In the genomic region with DNA sequence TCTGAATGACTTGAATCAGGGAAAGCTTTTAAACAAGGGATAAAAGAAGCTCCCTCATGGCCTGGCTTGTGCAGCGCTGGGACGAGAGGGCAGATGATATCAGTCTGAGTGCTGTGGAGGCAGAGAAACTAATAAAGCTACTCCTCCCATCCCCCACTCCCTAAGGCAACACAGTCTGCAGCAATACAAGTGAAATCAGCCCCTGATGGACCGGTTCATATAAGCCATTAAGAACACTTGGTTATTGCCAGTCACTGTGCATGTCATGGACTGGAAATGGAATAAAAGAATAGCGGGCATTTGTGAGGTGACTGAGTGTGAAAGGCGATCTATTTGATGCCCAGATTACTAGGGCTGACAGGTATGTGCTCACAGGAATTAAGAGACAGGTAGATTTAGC, we compare ENCODE assay signal across 17 mouse cellular contexts. TPM values are rescaled to one million over a fixed set of nuclear protein-coding genes. Genes with fewer than 3 reads are reported as not detected.
DNase-seq lines count a peak whose midpoint lies in the region; ATAC-seq lines count a peak whose summit lies in the region.
"Had no signal": no experiment of that assay in that cellular context is flagged by ENCODE, and none has a peak within 500 bp of the region (broad histone marks: within the 10 kb centered on the region; RNA-seq: fewer than 3 reads in every experiment).

No protein-coding gene starts in this region.

- no peaks in the 10 kb centered on the region for H3K27me3 ChIP-seq in hindbrain, embryonic 12.5 days
- no peaks in the 10 kb centered on the region for H3K27me3 ChIP-seq in midbrain, embryonic 14.5 days (ENCODE audit: control insufficient read depth, insufficient read depth, low read length)
- H3K27me3 ChIP-seq: lung, embryonic 15.5 days had no signal

- 0 out of 2 replicates have a peak, but pooled peaks cover 3% of the 10 kb centered on the region for H3K9me3 ChIP-seq in hindbrain, embryonic 12.5 days (replicated peaks)
- H3K9me3 ChIP-seq in midbrain, embryonic 14.5 days (ENCODE audit: control insufficient read depth, low read length): 0 out of 2 replicates have a peak, but pooled peaks cover 3% of the 10 kb centered on the region
- H3K9me3 ChIP-seq: liver, embryonic 12.5 days; lung, embryonic 15.5 days had no signal

- ATAC-seq in hindbrain, embryonic 12.5 days (ENCODE audit: low FRiP score): peak; percentile 84
- no peak; the same call in 1 of the 2 replicates for ATAC-seq in midbrain, embryonic 14.5 days (ENCODE audit: low FRiP score, low TSS enrichment)
- no peak for ATAC-seq in cerebellum, adult (ENCODE audit: insufficient number of reproducible peaks, low FRiP score, low TSS enrichment)
- ATAC-seq: forebrain, postnatal 0 days; liver, embryonic 12.5 days had no signal

- H3K36me3 ChIP-seq in hindbrain, embryonic 12.5 days: peaks cover 28% of the 10 kb centered on the region
- H3K36me3 ChIP-seq in midbrain, embryonic 14.5 days (ENCODE audit: control insufficient read depth, insufficient read depth, low read length): peaks cover 11% of the 10 kb centered on the region; the same call in 1 of the 2 replicates
- H3K36me3 ChIP-seq: liver, embryonic 12.5 days; lung, embryonic 15.5 days had no signal

- H3K4me3 ChIP-seq in hindbrain, embryonic 12.5 days: no peak overlapping the region
- H3K4me3 ChIP-seq in midbrain, embryonic 14.5 days (replicated peaks; ENCODE audit: low read depth, low read length): no peak overlapping the region
- H3K4me3 ChIP-seq: erythroblast, embryonic 14.5 days; heart, adult 2 months; liver, embryonic 12.5 days; lung, embryonic 15.5 days had no signal

- peaks cover 11% of the 10 kb centered on the region for H3K4me1 ChIP-seq in hindbrain, embryonic 12.5 days
- peaks cover 8% of the 10 kb centered on the region; the same call in 1 of the 2 replicates for H3K4me1 ChIP-seq in midbrain, embryonic 14.5 days (ENCODE audit: control insufficient read depth, insufficient read depth, low read length)
- H3K4me1 ChIP-seq: liver, embryonic 12.5 days; lung, embryonic 15.5 days had no signal

- no peak overlapping the region for H3K9ac ChIP-seq in hindbrain, embryonic 12.5 days
- H3K9ac ChIP-seq in midbrain, embryonic 14.5 days (replicated peaks; ENCODE audit: low read length): no peak overlapping the region; the same call in 1 of the 2 replicates
- H3K9ac ChIP-seq: forebrain, postnatal 0 days; liver, embryonic 12.5 days; lung, embryonic 15.5 days had no signal

- peak overlapping the region; percentile 72 for H3K27ac ChIP-seq in hindbrain, embryonic 12.5 days
- H3K27ac ChIP-seq in midbrain, embryonic 14.5 days (replicated peaks; ENCODE audit: low read depth, low read length): peak overlapping the region; percentile 66
- H3K27ac ChIP-seq: heart, adult 2 months; liver, embryonic 12.5 days; lung, embryonic 15.5 days had no signal

- 69% methylated on average over 5 of the region's 5 CpGs for WGBS in hindbrain, embryonic 12.5 days
- WGBS in midbrain, embryonic 14.5 days: 50% methylated on average over 5 of the region's 5 CpGs

- no peak overlapping the region for H3K4me2 ChIP-seq in hindbrain, embryonic 12.5 days (replicated peaks)
- no peak overlapping the region for H3K4me2 ChIP-seq in midbrain, embryonic 14.5 days (ENCODE audit: low read length)
- H3K4me2 ChIP-seq: liver, embryonic 12.5 days; lung, embryonic 15.5 days had no signal

- DNase-seq in retina, postnatal 1 day: peak; percentile 55
- no peak for DNase-seq in retina, embryonic 14.5 days (ENCODE audit: low spot score)
- DNase-seq in midbrain, embryonic 14.5 days: peak; percentile 68
- DNase-seq in layer of hippocampus, postnatal 14 days (ENCODE audit: low spot score in 2 of 2): no peak
- DNase-seq in testis, postnatal 10 days (ENCODE audit: low spot score): no peak
- DNase-seq: cerebellum, postnatal 14 days; embryo, embryonic 11 days; forebrain, postnatal 0 days; heart, adult 2 months; kidney, adult 2 months; kidney, postnatal 36 days; layer of hippocampus, postnatal 36 days had no signal

RNA-seq across cellular contexts. Expression of gene Pxylp1, which starts 46.4 kb away (rescaled TPM):
- 56.9 and 59.9 TPM in 2 replicates for polyA plus RNA-seq in hindbrain, embryonic 12.5 days (2016; fragmentation: Nextera tagmentation; extraction: Ambion mirVana)
- polyA plus RNA-seq in midbrain, embryonic 14.5 days (2014; fragmentation: Nextera tagmentation; extraction: Ambion mirVana): 52.7 and 66.1 TPM in 2 replicates
- 10 to 100 TPM; 14.5 to 16.3 TPM for total RNA-seq in layer of hippocampus, postnatal 14 days (2021)

Comparison
In these comparisons a context has a peak if more than half of its experiments do, and no peak if none do; other contexts are left out.
1. DNase-seq: peak in retina, postnatal 1 day (single experiment) and midbrain, embryonic 14.5 days (single experiment); none in retina, embryonic 14.5 days (single experiment), layer of hippocampus, postnatal 14 days (0 of 2) and testis, postnatal 10 days (single experiment).